Mouse (Mus musculus) NIH3T3 (cell line): ENCODE measurements at regions not wholly inside any gene's neighbourhood (a gene's known extent, or its start where the extent isn't known, plus 50 kb on each side); places are given as distances from the start of the nearest gene placed in this dataset.

Source experiments
- DNase-seq: peaks from one replicate; pipeline ENCODE4 v3.0.0-alpha.2; 2012; ENCODE audit warnings: low read depth

DNA sequence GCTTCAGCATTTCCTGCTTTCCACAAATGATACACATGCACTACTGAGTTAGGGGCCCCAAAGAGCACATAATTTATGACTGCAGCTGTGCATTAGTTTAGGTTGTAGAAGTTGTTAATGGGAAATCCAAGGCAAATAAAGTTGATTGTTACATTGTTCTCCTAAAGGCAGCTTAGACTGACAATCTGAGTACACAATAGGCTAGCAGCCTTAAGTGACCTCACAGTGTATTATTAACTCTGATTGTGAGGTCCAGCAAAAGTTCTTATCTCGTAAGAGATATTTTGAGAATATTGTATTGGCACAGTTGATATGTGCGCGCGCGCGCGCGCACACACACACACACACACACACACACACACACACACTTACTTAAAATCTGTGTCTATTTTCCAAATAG, 70.5 kb upstream of the Yae1d1 start:
- DNase-seq = no peak

DNA sequence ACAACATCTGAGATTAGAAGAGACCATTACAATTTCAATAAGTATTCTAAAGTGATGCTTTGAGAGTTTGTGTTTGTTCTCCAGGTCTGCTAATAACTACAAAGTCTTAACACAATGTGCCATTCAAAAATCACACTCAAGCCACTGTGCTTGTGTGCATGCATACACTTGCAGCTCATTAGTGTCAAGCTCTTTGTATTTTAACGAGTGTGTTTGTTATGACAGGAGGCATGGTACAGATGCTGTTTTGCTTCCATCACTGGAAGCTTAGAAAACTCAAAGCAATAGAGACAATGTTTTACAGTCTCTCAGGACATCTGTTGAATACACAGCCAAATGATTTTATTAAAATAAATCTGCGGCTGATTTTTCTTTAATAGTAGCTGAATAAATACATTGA, 67.1 kb upstream of the Yae1d1 start:
- DNase-seq = no peak

GRCm38 (mm10) chr13:18057231-18057912, 64.2 kb upstream of the Yae1d1 start:
- DNase-seq = peak; percentile 76

- no peak for DNase-seq
Observed at GRCm38 (mm10) chr13:18056816-18057215, 63.7 kb upstream of the Yae1d1 start.

- no peak for DNase-seq
Observed at GRCm38 (mm10) chr13:18043154-18043553, 50.0 kb upstream of the Yae1d1 start.
